Mouse (Mus musculus) adrenal gland, postnatal 4 days (tissue): Measurements from ENCODE around the gene Ankmy1. TPM values are rescaled to one million over a fixed set of nuclear protein-coding genes. Genes with fewer than 3 reads are reported as not detected.

ENCODE experiments used
- DNase-seq, 2 experiments: peaks; one replicate each; pipeline ENCODE4 v3.0.0; 2021 to 2022; ENCODE audit warnings: low spot score in 2 of 2, mixed read lengths in 2 of 2
- long read RNA-seq, 2 experiments: library from polyadenylated mRNA; stranded (forward); transcript quantifications; one replicate each; pipeline ENCODE4 v2.0.0; 2021
- total RNA-seq, 2 experiments: library from RNA; stranded (reverse); gene quantifications; 2 replicates each; pipeline ENCODE4 v1.2.3; 2021

Ankmy1 gene
- 1 to 10 TPM; 1.2 TPM for total RNA-seq
- long read RNA-seq, experiment 1, partial matches to known transcripts: 0 of 1 reads
- long read RNA-seq, experiment 1, other reads (novel, unspliced or antisense): 1 of 1 reads
- long read RNA-seq, experiment 2, partial matches to known transcripts: 0 of 8 reads
- long read RNA-seq, experiment 2, other reads (novel, unspliced or antisense): 8 of 8 reads

DNA sequence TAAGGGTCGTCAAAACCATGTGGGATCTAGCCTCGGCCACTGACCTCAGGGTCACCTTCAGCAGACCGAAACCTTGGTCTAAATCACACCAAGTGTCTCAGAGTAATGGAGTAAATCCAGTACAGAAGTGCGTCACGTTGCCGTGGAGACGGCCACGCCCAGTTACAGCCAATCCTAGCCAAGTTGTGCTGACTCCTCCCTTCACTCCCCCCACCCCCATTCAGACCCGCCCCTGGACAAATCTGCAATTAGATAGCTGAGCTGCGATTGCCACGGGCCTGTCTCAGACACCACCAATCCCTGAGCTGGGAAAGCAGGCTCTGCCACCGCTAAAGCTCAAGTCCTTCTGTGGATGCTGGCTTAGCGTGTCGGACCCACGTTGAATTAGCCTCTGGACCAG, at the start of gene Ankmy1:
Ankmy1 (minus strand) TSS at position 121 of the 400 bp plus-strand sequence.
- peak; percentile 30 to 32 for DNase-seq

DNA sequence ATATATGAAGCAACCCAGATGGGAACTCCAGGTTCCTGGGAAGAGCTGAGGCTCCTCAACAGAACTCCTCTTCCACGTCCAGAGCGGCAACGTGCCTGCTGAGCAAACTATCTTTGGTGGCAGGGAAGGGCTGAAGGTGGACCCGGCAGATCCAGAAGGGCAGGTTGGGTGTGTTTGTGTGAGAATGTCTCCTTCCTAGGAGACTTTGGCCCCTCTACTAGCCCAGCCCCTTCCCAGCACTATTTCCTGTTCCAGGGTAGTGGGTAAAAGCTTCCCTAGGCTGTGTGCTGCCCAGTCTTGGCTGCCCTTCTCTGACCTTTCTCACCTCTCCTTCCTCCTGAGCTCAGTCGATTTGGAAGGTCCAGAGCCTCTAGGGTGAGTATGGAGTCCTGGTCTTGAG, 47.9 kb upstream of the Ankmy1 start, which contains the start of gene Gpr35:
Gpr35 (plus strand) TSS at position 259 of the 400 bp plus-strand sequence.
- DNase-seq: no peak

DNA sequence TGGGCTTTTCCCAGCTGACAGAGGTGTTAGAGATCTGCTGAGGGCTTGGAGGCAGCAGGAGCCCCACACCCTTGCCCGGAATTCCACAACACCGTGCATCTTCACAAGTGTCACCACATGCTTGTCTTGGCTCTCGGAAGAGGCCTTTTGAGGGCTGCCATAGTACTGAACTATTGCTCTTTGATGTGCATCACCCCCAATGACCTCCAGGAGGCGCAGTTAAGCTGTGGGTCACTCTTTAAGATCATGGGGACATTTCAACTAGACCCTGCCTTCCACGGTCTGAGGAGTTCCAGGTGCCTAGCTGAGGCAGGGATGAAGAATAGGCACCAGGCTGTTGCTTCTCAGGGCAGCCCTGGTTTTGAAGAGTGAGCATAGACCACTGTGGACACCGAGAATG, 46.7 kb upstream of the Ankmy1 start:
- no peak for DNase-seq

DNA sequence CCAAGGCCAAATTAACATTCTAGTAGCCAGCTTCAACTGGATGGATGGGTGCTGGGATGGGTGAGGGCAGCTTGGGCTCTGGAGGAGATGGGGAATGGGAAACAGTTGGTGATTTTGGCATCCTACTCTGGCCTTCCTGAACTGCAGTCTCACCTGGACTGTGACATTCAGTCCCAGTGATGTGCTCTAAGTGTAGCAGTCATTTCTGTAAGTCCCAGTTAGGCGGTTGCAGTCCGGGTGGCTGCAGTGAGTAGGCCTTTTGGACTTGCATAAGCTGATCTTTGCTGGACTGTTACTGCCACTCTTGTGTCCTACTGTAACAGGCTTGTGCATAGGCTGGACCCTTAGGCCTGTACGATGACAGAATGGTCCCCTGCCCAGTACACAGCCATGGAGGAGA, 45.3 kb upstream of the Ankmy1 start:
- no peak for DNase-seq

DNA sequence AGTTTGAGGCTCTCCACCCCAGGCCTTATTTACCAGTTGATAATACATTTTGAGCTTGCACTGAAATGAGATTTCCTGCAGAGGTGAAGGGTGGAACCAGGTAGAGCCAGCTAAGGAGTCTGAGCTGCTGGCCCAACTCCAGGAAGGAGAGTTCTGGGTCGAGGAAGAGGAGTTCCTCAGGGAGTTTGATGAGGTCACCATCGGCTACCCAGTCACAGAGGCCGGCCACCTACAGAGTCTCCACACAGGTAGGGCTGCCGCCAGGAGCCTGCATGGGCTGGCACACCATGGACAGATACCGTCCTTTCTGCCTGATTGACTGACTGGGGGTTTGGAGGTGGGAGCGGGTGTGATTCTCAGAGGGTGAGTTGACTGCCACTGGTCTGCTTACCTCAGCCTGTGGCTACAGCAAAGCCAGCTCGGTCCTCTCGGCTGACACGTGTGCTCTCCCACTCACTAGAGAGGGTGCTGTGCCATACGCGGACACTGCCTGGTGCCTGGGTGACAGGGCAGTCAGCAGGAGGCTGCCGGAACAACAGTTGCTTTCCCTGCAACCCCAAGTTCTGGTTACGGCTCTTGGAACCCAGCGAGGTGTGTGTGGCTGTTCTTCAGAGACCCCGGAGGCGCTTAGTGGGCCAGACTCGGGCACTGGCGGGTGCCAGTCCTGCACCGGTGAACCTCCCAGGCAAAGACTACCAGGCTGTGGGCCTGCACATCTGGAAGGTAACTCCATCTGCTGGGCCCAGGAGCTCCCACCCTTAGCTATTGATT, 40.7 kb upstream of the Ankmy1 start:
- no peak for DNase-seq

DNA sequence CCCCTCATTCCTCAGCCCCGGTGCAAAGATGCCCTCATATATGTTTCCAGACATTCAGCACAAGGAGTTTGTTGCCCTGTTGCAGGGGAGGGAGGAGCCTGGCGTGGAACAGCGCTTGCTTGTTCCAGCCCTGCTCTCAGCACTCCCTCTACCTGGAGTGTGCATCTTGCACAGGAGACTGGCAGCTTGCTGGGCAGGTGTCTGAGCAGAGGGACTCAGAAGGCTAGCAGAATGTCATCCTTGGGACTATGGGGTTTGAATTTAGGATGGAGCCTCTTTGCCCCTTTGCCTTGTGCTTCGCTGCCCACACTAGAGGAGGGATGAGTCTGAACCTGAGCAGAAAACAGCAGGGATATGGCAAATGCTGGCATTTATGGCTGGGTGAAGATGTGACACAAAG, 37.0 kb upstream of the Ankmy1 start:
- no peak for DNase-seq

DNA sequence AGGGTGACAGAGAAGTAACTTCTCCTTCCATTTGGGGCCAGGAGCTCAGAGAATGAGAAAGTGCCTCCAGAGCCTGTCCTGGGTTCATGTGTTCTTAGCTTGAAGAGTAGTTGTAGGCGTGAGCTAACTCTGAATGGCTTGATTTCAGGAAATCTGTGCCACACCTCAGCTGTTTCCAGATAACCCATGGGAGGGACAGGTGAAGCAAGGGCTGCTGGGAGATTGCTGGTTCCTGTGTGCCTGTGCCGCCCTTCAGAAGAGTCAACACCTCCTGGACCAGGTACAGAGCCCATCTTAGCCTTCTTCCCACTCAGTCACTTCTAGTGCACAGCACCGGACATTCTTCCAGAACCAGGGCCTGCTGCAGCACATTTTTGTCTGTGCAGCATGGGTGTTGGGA, 35.1 kb upstream of the Ankmy1 start:
- DNase-seq: no peak

DNA sequence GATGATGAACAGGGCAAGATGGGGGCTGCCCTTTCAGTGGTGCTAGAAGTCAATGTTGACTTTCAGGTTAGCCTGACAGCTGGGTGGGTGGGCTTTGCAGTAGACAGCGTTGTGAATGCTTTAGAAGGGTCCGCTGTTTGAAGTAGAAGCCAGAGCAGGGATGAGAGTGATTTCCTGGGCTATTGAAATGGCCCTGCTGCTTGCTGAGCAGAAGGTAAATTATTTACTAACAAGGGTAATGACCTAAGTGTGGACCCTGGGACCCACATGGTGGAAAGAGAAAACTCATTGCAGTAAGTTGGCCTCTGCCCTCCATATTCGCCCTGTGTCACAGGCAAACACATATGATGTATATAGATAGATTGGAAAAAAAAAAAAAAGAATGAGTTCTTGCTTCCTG, 33.8 kb upstream of the Ankmy1 start:
- DNase-seq: no peak

DNA sequence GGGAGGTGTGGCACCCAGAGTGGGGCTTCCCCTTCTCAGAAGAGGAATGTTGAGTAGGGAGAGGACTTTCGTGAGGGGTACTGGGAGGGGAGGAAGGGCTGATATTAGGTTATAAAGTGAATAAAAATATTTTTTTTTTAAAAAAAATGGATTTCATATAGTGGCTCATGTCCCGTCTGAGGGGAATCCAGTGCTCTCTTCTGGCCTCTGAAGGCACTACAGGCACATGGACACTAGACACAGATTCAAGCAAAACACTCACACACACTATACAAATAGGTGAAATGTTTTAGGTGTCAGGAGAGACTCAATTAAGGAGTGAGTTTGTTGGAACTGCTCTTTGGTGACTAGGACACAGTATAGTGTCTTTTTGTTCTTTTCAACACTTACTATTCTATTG, 33.3 kb upstream of the Ankmy1 start:
- DNase-seq: no peak

DNA sequence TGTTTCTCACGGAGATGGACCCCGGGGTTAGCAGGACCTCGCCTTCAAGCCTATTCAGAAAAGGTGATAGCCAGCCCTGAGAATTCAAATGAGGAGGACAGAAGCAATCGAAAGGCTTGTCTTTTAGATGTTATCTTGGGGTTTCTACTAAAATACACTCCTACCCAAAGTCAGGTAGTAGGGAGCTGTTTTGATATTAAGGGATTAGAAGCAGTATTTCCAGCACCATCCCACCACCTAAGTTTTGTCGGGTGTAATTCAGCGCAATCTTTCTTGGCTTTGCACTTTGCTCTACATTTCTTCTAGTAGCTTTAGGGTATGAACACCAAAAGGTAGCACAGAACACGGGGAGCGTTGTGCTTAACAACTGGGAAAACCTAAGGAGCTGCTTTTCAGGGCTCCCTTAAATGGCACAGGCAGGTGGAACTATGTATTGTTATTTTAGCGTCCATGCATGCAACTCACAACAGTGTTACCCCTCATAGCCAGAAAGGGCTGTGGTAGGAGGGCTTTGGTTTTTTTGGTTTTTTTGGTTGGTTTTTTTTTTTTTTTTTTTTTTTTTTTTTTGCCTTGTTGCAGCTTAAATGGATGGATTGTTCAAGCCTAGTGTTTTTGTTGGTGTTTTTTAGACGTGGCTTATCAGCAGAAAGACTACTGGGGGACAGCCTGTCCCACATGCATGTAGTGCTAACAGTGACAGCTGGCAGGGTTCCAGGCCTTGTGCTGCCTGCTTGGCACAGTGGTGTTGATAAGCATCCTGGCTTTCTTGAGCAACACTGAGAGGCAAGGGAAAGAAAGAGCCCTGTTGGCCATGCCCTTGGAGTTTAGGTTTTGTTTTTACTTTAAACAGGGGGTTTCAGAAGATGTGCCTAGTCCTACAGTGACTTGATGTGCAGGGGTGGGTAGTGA, 32.6 kb upstream of the Ankmy1 start:
- DNase-seq: peak in 1 of 2 experiments; percentile 37

DNA sequence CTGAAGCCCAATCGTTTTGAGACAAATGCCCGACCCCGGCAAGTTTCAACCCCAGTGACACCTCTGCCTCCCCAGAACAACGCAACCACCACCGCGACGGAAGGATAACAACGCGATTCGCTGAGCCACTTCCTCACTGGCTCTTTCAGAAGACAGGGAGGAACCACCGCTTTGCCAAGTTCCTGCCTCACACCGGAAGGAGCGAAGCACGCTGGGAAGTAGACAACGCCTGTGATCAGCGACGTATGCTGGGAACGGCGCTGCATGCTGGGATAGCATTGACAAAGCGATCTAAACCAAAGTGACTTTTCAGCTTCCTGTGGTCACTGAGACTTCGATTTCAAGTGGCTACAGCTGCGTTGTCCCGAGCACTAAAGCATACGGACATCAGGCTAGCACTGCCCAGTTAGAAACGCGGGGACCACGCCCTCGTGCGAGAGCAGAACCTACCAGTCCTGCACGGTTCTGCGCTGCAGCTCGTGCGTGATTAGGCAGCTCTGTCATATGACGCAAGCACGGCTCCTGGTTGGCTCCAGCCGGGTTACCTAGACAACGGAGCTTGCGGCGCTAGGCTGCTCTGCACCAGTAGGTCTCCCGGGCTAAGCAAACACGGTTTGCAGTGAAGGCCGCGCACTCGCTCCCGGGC, 31.6 kb upstream of the Ankmy1 start, which contains the start of gene Capn10:
Capn10 (plus strand) TSS at position 195 of the 646 bp plus-strand sequence.
- DNase-seq: peak; percentile 57 to 78

DNA sequence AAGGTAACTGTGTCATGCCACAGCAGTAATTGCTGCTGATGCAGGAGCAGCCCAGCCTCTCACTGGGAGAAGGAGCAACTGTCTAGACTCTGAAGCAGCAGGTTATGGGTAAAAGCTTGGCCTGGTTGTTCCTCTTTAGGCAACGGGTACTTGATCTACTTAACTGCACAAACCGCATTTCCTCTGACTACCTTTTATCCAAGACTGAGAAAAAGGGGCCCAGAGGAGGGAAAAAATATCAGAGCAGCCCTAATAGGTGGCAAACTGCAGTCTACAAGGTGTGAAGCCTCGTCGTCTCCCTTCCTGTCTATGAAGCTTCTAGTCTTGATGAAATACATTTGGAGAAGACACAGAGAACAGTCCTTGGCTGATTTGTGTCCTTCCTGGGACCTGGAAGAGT, 30.9 kb upstream of the Ankmy1 start:
- no peak for DNase-seq

DNA sequence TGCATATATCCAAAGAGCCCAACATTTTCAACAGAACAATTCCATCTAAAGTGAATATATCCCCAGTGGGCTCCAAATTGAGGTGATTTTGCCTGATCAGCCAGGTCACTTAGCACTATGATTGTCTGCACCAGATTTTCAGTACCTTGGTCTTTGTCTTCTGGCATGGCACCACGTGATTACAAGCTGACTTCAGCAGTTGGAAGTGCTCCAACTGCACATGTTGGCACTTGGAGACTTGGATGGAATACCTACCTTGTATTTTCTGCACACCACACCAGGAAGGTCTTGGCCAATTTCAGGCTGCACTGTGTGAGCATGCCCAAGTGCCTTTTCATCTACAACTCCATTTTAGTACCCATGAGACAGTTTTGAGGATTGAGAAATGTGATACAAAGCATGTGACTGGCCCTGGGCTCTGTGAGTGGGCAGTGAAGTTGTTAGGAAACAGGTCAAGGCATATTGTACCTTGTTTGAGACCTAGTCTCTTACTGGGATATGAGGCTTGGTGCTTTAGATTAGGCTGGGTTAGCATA, 27.5 kb upstream of the Ankmy1 start:
- no peak for DNase-seq

DNA sequence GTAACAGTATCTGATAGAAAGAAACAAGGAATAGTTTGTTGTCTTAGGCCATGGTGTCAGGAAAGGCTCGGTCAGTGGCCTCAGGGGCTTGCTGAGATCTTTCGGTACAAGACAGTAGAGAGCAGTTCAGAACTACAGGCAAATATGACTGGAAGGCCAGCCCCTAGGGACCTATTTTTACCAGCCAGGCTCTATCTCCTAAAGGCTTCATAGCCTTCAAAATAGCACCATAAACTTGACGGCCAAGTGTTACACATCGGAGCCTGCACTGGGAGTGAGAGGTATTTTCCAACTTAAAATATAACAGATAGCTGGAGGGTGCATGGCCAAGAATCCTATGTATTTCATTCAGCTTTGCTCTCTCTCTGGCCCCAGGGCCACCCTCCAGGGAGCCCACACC, 18.8 kb upstream of the Ankmy1 start:
- DNase-seq: no peak

DNA sequence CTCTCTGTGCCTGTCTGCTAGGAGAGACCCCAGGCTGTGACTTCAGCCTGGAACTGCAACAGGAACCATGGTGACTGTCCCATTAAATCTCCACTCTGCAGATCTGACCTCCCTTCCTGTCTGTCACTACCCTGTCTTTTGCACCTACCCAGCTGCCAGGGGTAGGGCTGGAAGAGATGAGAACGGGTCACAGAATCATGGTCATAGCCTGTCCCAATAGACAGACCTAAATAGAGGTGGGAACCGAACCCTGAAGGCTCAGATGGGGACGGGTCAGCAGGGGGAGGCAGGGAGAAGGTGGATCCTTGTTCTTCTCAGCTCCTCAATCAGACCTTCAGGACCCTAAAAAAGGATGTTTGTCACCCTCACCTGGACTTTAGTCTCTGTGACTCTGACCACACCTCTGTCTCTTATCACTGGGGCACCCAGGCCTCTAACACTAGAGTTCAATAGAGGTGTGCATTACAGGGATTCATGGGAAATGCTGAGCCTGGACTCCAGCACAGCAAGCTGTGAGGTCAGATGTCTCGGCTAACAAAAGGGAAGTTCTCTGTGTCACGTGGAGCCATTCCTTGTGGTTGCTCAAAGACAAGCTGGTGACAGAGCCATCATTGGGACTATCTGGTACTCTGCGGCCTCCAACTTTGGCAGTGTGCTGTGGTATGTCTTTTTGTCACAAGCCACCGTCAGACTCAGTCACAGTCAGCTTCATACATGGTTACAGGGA, 17.9 kb upstream of the Ankmy1 start:
- no peak for DNase-seq

DNA sequence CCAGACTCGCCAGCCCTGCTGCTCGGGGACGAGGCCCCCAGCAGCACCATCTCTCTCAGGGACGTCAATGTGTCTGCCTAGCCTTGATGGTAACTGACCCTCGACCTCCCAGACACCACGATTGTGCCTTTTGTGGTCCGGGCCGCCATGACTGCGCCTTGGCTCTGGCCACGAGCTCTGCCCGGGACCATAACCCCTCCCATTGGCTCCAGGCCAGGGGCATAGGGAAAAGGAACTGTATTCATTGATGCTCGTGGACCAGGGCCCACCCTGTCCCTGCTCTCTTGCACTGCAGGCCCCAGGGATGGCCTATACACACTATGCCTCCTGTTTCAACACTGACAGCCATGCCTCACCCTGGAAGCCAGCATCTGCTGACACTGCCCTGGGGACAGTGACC, 17.1 kb upstream of the Ankmy1 start:
- no peak for DNase-seq

DNA sequence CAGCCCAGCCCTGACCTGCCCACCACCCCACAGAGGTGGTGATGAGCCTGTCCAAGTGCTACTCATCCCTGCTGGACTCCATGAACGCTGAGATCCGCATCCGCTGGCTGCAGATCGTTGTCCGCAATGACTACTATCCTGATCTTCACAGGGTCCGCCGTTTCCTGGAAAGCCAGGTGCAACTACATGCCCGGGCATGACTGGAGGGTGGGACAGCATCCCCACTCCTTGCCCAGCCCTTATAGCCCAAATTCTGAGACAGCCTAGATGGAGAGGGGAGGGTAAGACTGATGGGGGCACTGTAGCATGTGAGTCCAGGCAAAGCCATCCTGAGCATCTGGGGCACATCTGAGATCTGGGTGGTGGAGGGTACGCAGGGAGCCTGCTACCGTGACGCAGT, 16.4 kb upstream of the Ankmy1 start:
- DNase-seq: no peak

DNA sequence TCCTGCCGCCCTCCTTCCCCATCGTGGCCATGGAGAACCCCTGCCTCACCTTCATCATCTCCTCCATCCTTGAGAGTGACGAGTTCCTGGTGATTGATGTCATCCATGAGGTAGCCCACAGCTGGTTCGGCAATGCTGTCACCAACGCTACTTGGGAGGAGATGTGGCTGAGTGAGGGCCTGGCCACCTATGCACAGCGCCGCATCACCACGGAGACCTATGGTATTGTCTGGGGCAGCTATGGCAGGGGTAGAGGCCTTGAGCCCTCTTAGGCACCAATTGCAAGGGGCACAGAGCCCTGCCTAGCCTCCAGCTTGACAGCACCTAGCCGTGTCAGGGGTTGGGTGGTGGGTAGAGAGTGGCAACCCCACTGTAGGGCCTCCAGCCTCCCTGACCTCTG, 14.0 kb upstream of the Ankmy1 start:
- DNase-seq: no peak

DNA sequence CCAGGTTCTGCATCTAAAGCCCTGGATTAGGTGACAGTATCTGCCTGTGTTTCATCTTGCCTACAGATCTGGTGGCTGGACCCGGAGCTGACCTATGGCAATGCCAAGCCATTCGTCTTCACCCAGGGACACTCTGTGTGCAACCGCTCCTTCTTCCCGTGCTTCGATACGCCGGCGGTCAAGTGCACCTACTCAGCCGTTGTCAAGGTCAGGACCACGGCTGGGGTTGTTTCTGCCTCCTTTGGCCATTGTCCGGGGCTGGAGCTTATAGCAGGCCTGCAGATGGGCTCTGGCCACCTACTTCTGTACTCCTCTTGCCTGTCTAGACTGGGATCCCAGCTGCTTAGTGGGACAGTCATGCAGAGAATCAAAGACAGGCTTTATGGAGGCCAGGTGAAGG, 12.3 kb upstream of the Ankmy1 start:
- no peak for DNase-seq

DNA sequence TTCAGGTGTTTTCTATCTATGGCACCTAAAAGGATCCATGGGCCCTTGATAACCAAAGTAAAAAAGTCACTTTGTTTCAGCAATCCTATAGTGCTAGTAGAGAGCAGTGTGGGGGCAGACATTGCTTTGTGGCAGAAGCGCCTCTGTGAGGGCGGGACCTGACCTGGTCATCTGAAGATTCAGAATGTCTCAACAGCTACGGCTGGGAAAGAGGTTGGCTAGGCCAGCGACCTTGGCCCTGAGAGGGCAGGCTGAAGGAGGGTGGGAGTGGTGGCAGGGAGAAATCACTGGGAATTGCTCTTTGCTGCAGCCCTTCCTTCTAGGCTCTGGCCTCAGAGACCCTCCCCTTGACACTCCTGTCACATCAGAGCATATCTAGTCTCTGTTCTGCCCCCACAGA, 11.5 kb upstream of the Ankmy1 start:
- no peak for DNase-seq
